Mouse (Mus musculus) bone marrow macrophage, adult 2 months (primary cell): ENCODE results near the gene Abcc4. TPM values are rescaled to one million over a fixed set of nuclear protein-coding genes. Genes with fewer than 3 reads are reported as not detected.

Experiments used
- H3K27ac ChIP-seq: 2 replicates; pipeline ENCODE4 v1.5.1; 2012; ENCODE audit warnings: low read depth, low read length; ENCODE audit not compliant: insufficient read depth
- H3K4me1 ChIP-seq: 2 replicates; pipeline ENCODE4 v1.6.1; 2012; ENCODE audit warnings: low read length; ENCODE audit not compliant: control insufficient read depth, insufficient read depth
- H3K4me3 ChIP-seq: 2 replicates; pipeline ENCODE4 v1.5.1; 2012; ENCODE audit warnings: mild to moderate bottlenecking, low read length, moderate library complexity; ENCODE audit not compliant: insufficient read depth
- CTCF ChIP-seq: IDR thresholded peaks from 2 replicates; pipeline ENCODE4 v1.5.1; 2012; ENCODE audit warnings: low read depth, mild to moderate bottlenecking, low read length, moderate library complexity
- POLR2A ChIP-seq: IDR thresholded peaks from 2 replicates; pipeline ENCODE4 v1.6.1; 2012; ENCODE audit warnings: mild to moderate bottlenecking, low read depth, low read length, borderline replicate concordance
- polyA plus RNA-seq: library from polyadenylated mRNA; stranded (reverse); fragments of >200 nt; gene quantifications from 2 replicates; pipeline ENCODE4 v1.2.4, GENCODE M21; 2012; ENCODE audit not compliant: missing spikeins, insufficient read depth, insufficient read length

Abcc4 gene
- polyA plus RNA-seq, 1 experiment, result 8.6 TPM

DNA sequence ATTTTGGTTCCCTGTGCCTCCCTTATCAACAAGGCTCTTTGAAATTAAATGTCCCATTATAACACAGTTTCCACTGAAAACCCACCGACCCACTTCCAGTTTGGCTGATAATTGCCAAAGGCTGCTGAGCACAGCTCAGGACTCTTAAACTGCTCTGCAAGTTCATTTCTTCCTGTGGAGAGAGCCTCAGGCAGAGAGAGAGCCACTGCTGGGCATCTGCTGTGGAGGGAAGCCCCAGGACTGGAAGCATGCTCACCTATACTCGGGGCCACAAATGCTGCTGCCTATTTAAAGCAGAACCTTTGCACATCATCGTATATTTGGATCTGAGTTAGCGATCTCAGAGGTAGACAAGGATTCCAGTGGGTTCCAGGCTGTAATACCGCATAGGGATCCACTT is 139.2 kb downstream of the Abcc4 start:
- Histone ChIP-seq H3K4me3 (no peak overlapping the region), H3K4me1 (peaks cover 11% of the 10 kb centered on the region), H3K27ac (no peak overlapping the region)
- no peak for TF ChIP-seq POLR2A
- TF ChIP-seq CTCF, result no peak

DNA sequence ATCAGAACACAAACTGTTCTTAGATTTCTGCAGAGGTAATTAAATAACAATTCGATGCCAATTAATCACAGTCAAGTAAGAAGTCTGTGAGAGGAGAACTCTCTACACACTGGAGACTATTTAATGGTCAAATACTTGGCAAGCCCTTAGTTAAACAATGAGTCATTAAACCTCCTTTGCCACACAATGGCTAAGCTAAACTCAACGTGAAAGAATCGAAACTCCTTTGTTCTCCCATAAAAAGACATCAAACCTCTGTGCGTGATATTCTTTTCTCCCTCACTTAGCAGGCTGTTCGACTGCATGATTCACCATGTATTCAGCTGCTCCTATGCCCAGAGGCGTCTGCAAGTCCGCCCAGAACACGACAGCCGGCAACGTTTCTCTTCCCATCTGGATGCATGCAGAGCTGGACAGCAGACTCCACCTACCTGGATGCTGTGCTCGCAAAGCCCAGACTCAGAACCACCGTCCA is 139.8 kb downstream of the Abcc4 start:
- TF ChIP-seq POLR2A (no peak), CTCF (no peak)
- no peak overlapping the region for H3K27ac ChIP-seq
- H3K4me3 ChIP-seq, result no peak overlapping the region
- peaks cover 11% of the 10 kb centered on the region for H3K4me1 ChIP-seq

DNA sequence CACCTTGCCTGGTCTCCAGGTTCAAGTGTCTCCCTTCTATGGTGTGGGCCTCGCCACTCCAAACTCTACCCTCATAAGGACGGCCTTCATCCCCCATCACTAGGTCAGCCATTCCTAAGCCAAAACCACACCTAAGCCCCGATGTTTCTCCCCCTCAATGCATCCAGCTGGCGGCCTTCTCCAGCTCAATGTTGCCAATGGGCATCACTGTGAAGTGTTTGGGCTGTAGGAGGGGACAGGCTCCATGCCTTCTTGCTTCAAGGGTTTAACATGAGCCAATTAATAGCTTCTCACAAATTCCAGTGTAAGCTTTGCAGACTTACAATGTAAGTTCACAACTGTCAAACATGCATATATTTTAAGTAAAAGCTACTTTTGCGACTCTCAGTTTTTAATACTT is 140.3 kb downstream of the Abcc4 start:
- Histone ChIP-seq H3K27ac (no peak overlapping the region), H3K4me1 (peaks cover 11% of the 10 kb centered on the region), H3K4me3 (no peak overlapping the region)
- no peak for TF ChIP-seq CTCF
- TF ChIP-seq POLR2A, result no peak

DNA sequence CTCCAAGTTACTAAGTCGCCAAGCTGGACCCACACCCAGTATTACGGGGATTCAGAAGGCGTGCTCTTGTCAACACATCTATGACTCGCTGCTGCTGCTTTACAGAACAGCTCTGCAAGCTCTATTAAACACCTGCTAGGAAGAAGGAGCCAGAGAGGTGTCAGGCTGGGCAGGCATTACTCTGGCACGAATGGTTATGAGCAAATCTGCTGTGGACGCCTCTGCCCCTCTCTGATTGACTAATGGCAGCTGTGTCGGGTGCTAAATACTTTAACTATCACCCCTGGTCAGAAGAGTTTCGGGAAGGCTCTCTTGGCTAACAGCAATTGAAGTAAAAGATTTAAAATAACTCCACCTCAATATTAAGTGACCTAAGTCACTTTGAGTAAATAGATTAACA is 142.4 kb downstream of the Abcc4 start:
- Histone ChIP-seq H3K27ac (no peak overlapping the region), H3K4me1 (peaks cover 11% of the 10 kb centered on the region), H3K4me3 (no peak overlapping the region)
- TF ChIP-seq POLR2A, result no peak
- TF ChIP-seq CTCF, result no peak

DNA sequence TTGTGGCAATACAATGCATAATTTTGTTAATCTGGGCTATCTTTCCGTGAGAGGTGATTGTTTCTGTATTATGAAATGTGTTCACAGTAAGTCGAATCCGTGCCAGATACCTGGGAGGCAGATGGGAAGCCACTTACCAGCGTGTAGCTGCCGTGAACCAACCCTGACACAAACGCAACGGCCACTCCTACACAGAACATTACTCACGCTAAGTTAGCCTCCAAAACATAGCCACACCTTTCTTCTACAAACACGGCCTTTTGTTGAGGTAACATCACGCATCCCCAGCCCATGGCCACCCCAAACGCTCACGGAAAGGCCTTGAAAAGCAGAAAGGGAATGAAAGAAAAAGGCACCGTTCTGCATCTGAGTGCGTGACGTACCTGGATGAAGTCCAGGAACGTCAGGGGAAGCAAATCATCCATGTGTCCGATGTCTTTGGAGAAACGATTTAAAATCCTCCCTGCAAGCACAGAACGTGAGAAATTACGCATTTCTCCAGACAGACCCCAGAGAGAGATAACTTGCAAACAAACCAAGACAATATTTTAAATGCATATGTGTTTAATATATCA is 153.0 kb downstream of the Abcc4 start:
- no peaks in the 10 kb centered on the region for H3K4me1 ChIP-seq
- no peak overlapping the region for H3K27ac ChIP-seq
- TF ChIP-seq CTCF (no peak), POLR2A (no peak)
- no peak overlapping the region for H3K4me3 ChIP-seq

DNA sequence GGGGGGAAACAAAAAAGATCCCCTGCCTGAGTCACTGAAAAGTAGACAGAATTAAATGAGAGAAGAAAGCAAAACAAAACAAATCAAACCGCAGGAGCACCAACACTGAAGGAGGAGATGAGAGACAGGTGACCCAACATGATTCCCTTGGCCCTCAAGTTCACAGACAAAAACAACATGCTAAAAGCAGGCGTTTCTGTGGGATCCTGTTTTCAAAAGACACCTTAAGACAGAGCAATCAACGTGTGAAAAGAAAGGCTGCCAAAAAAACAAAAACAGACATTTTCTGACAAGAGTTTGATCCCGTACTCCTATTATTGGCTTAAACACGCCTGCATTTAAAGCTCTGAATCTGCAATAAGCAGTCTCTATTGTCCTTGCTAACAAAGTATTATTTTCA is 153.6 kb downstream of the Abcc4 start:
- H3K27ac ChIP-seq, result no peak overlapping the region

DNA sequence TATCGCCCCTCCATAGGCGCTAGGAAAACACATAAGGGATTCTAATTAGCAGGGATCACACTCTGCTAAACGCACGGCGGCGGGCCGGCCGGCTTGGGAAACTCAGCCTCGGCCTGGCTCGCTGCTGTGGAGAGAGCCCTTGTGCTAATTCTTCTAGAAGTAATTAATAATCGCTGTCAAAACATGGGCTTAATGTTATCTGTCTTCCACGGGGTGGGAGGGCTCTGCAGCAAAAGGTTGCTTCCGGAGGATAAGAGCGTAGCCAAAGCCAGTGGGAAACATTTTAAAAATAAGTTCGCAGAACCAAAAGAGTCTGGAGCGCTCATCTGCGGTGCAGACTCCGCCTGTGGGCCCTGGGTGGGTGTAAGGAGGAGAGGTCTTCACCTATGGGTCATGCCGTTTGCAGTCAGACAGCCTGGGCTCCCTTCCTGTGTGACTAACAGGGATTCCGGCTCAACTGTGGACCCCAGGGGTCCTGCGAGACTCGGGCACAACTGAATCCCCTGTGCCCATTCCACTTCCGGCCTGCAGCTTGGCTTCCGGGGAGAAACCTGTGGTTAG is 154.2 kb downstream of the Abcc4 start:
- H3K4me3 ChIP-seq, result no peak overlapping the region
- no peak for TF ChIP-seq POLR2A
- TF ChIP-seq CTCF, result no peak
- no peak overlapping the region for H3K27ac ChIP-seq
- H3K4me1 ChIP-seq, result no peaks in the 10 kb centered on the region

More for the DNA sequence above, 153.6 kb downstream of the Abcc4 start:
- Histone ChIP-seq H3K4me3 (no peak overlapping the region), H3K4me1 (no peaks in the 10 kb centered on the region)
- TF ChIP-seq POLR2A (no peak), CTCF (no peak)

DNA sequence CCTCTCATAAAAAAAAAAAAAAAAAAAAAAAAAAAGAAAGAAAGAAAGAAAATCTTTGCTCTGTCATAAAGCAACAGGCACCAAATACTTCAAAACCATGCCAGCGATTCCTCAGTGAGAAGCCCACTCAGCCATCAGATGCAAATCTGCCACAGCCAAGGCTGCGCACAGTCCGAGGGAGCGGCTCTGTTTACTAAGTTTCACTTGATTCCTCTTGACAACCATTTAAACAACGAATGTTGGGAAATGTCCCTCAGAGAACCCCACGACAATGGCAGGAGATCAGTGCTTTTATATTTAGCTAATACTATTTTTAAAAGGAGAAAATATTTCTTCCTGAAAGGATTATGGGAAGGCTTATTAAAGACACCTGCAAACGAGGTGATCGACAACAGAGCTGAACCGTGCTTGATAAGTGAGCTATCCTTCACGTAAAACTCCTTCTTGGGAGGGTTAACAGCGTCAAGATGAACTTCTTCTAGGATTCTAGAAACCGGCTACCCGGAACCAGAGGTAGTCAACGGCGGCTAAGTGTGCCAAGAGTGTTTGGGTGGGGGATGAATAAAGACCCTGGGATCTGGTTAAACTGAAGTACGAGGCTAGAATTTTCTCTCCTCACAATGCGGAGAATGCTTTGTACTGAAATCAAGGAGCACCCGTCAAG is 154.8 kb downstream of the Abcc4 start:
- Histone ChIP-seq H3K4me3 (no peak overlapping the region), H3K27ac (no peak overlapping the region)

DNA sequence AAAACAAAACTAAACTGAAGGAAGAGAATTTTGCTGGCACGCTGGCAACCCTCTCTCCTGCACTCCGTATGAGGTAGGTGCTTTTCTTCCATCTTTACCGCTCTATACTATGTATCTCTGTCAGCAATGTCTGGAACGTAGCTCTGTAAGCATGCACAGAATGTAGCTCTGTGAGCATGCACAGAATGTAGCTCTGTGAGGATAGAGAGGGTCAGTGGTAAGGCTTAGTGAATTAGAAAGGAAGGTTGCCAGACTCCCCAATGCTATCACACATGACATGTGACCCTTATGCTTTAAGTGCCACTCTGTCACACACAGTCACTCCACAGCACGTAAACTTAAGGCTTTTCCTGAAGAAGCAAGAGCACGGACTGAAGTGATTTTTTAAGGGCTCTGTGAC is 161.5 kb downstream of the Abcc4 start:
- H3K27ac ChIP-seq, result no peak overlapping the region

More for the DNA sequence above, 154.8 kb downstream of the Abcc4 start:
- H3K4me1 ChIP-seq, result no peaks in the 10 kb centered on the region
- TF ChIP-seq POLR2A, result no peak
- no peak for TF ChIP-seq CTCF

DNA sequence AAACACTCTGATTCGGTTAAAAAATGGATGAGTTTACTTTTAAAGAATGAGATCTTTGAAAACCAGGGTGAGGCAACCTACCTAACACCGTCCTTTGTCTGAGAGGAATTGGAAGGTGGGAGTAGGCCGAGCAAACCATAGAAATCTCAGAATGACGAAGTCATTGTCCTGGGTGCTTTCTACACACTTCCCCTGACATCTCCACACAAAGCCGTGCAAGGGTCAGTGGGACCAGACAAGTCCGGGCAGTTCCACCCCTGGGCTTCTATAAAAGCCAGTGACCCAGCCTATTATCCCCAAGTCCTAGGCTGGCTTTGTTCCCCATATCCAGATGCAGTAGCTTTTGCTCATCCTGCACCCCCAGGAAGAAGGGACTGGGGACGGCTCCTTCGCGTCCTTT is 163.1 kb downstream of the Abcc4 start:
- Histone ChIP-seq H3K4me3 (no peak overlapping the region), H3K4me1 (no peaks in the 10 kb centered on the region), H3K27ac (no peak overlapping the region)
- TF ChIP-seq POLR2A, result no peak
- TF ChIP-seq CTCF, result no peak

More for the DNA sequence above, 161.5 kb downstream of the Abcc4 start:
- no peaks in the 10 kb centered on the region for H3K4me1 ChIP-seq
- TF ChIP-seq POLR2A (no peak), CTCF (no peak)
- H3K4me3 ChIP-seq, result no peak overlapping the region
